Mouse (Mus musculus) macrophage (primary cell): Measurements from ENCODE around the gene Nav1. TPM values are rescaled to one million over a fixed set of nuclear protein-coding genes. Genes with fewer than 3 reads are reported as not detected.

Experiments used
- H3K27ac ChIP-seq: fragments of 350-480 bp; formaldehyde crosslinking; 2 replicates; pipeline ENCODE4 v1.9.0; 2021
- H3K36me3 ChIP-seq: fragments of 350-480 bp; formaldehyde crosslinking; 2 replicates; pipeline ENCODE4 v1.9.0; 2021; ENCODE audit errors: inconsistent target
- H3K4me3 ChIP-seq: fragments of 350-480 bp; formaldehyde crosslinking; 2 replicates; pipeline ENCODE4 v1.9.0; 2021; ENCODE audit errors: inconsistent target
- H3K79me2 ChIP-seq: fragments of 350-480 bp; formaldehyde crosslinking; 2 replicates; pipeline ENCODE4 v1.9.0; 2021; ENCODE audit errors: inconsistent target
- WGBS: methylation state at CpG from one replicate; pipeline ENCODE4 v1.1.7; 2026; ENCODE audit warnings: inconsistent platforms; ENCODE audit not compliant: missing documents; 5-methylcytosine and 5-hydroxymethylcytosine counted together
- polyA plus RNA-seq: library from polyadenylated mRNA; stranded (reverse); fragments of 250-400 nt; gene quantifications from 3 replicates; pipeline ENCODE4 v1.2.4, GENCODE M21; 2018; ENCODE audit warnings: inconsistent platforms

Gene Nav1
- polyA plus RNA-seq, 1 experiment from 2014 or later = 24.1 TPM

DNA sequence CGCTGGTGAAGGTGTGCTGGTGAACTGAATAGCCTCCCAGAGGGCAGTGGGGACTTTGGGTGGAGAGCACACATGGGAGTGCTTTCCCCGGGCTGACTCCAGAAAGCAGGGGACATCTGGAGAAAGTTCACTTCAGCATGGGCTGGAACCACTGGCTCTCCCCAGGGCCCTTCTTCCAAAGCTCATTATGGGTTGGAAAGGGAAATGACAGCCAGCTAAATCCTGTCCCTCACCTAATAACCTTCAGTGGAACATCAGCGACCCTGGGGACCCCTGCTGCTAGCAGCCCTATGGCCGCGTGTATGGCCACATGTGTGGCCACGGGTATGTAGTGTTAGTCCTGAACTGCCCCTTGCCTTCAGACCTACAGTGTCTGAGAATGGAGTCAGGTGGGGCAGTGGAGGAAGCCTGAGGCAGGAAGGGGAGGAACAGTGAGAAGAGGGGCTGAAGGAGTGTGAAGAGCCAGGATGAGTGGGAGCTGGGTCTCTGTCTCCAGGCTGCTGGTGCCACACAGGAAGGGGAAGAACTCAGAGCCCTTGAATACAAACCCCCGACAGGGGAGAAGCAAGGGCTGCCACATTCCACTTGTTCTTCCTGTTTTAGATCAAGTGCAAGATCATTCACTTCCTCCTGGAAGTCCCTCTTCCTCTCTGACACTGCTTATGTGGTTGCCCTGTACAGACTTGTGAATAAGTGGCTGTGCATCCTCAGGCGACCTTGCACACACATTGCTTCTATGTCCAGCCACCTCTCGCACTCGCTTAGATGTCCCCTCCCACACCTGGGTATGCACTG lies 90.4 kb downstream of the Nav1 start:
- peak overlapping the region; percentile 91 for H3K27ac ChIP-seq
- 30% methylated on average over 10 of the region's 10 CpGs for WGBS
- no peaks in the 10 kb centered on the region for H3K36me3 ChIP-seq
- no peak overlapping the region for H3K4me3 ChIP-seq
- peaks cover 15% of the 10 kb centered on the region; the same call in 1 of the 2 replicates for H3K79me2 ChIP-seq

- H3K27ac ChIP-seq = peak overlapping the region; percentile 91
- H3K79me2 ChIP-seq = peaks cover 15% of the 10 kb centered on the region; the same call in 1 of the 2 replicates
- H3K36me3 ChIP-seq = no peaks in the 10 kb centered on the region
- no peak overlapping the region for H3K4me3 ChIP-seq
- 92% methylated on average over 12 of the region's 12 CpGs for WGBS
Observed at GRCm38 (mm10) chr1:135515633-135516238, 91.4 kb downstream of the Nav1 start.

DNA sequence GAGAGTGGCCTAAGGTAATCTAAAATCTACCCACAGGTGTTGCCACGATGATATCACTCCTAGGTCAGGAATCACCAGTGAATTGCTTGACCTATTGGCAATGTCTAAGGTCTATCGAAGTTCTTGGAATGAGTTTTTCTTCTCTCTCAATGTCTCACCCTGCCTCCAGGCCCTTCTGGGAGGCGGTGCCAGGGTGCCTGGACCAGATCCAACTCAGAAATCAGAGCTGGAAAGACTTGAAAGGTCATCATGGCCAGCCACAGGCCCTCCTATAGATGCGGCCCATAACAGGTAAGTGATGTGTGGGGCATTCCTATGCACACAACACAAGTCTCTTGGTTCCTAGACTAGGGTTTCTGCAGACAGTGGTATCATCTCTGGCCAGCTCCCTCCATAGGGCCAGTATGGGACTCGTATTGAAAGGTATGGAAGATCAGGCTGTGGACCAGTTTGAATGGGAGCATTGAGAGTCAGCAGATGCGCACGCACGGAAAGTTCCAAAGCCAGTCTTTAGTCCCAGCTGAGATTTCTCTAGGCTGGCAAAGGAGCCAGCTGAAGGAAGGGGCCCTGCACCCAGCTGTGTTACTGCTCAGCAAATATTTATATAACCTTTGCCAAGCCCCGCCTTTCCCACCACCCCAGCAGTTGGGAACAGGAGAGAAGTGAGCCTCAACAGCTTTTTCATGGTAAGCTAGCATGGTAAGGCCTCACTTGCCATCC lies 92.0 kb downstream of the Nav1 start:
- Histone ChIP-seq H3K4me3 (no peak overlapping the region), H3K36me3 (no peaks in the 10 kb centered on the region), H3K27ac (no peak overlapping the region), H3K79me2 (peaks cover 15% of the 10 kb centered on the region; the same call in 1 of the 2 replicates)
- 94% methylated on average over 9 of the region's 9 CpGs for WGBS

GRCm38 (mm10) chr1:135514046-135514445 lies 93.0 kb downstream of the Nav1 start:
- Histone ChIP-seq H3K79me2 (peaks cover 15% of the 10 kb centered on the region; the same call in 1 of the 2 replicates), H3K36me3 (no peaks in the 10 kb centered on the region), H3K4me3 (no peak overlapping the region), H3K27ac (no peak overlapping the region)
- 98% methylated on average over 4 of the region's 4 CpGs for WGBS

DNA sequence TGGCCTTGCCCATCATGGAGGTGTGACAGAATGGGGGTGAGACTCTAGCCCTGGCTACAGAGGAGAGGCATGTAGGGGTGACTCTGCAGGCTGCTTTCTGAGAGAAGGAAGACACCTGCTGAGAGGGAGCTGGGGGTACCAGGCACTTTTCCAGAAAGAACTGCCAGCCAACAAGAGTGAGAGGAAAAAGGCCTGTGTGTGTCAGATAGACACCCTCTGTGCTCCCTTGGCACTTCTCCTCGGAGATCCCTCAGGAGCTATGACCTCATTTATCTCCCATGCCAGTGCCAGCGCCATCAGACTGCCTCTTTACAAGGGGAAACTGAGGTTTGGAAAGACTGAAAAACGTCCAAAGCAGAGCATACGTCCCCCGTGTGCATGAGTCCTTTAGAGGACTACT lies 93.6 kb downstream of the Nav1 start:
- H3K36me3 ChIP-seq = no peaks in the 10 kb centered on the region
- no peak overlapping the region for H3K4me3 ChIP-seq
- no peak overlapping the region for H3K27ac ChIP-seq
- H3K79me2 ChIP-seq = peaks cover 10% of the 10 kb centered on the region; the same call in 1 of the 2 replicates
- 72% methylated on average over 5 of the region's 5 CpGs for WGBS

- no peak overlapping the region for H3K27ac ChIP-seq
- WGBS = 22% methylated on average over 30 of the region's 30 CpGs
- H3K4me3 ChIP-seq = no peak overlapping the region
- H3K79me2 ChIP-seq = peaks cover 3% of the 10 kb centered on the region; the same call in 1 of the 2 replicates
- no peaks in the 10 kb centered on the region for H3K36me3 ChIP-seq
Observed at GRCm38 (mm10) chr1:135510346-135510977, 96.6 kb downstream of the Nav1 start.

GRCm38 (mm10) chr1:135509145-135510084 lies 97.7 kb downstream of the Nav1 start:
- Histone ChIP-seq H3K4me3 (no peak overlapping the region), H3K79me2 (no peaks in the 10 kb centered on the region)

DNA sequence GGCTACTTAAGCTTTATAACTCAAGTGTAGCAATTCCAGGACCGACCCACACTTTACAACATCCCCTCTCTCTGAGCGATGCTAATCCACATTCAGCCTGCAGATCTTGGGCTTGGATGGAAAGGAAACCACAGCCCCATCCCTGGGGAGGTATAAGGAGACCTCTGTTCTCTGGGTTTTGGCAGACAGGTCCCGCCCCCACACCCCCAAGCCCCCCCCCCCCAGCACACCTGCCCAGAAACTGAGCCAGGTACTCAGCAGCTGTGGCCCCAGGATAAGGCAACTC lies 98.8 kb downstream of the Nav1 start:
- Histone ChIP-seq H3K79me2 (no peaks in the 10 kb centered on the region), H3K36me3 (no peaks in the 10 kb centered on the region), H3K4me3 (no peak overlapping the region), H3K27ac (no peak overlapping the region)
- 88% methylated on average over 2 of the region's 3 CpGs for WGBS

More at GRCm38 (mm10) chr1:135509145-135510084, 97.7 kb downstream of the Nav1 start:
- H3K36me3 ChIP-seq = no peaks in the 10 kb centered on the region
- WGBS = 56% methylated on average over 16 of the region's 16 CpGs
- H3K27ac ChIP-seq = no peak overlapping the region

- H3K4me3 ChIP-seq = no peak overlapping the region
- no peak overlapping the region for H3K27ac ChIP-seq
- no peaks in the 10 kb centered on the region for H3K79me2 ChIP-seq
- 74% methylated on average over 14 of the region's 14 CpGs for WGBS
- H3K36me3 ChIP-seq = no peaks in the 10 kb centered on the region
Observed at GRCm38 (mm10) chr1:135507572-135508348, 99.3 kb downstream of the Nav1 start.

- 91% methylated on average over 7 of the region's 7 CpGs for WGBS
- Histone ChIP-seq H3K4me3 (no peak overlapping the region), H3K27ac (no peak overlapping the region), H3K79me2 (no peaks in the 10 kb centered on the region), H3K36me3 (no peaks in the 10 kb centered on the region)
Observed at GRCm38 (mm10) chr1:135505499-135505898, 101.6 kb downstream of the Nav1 start.

DNA sequence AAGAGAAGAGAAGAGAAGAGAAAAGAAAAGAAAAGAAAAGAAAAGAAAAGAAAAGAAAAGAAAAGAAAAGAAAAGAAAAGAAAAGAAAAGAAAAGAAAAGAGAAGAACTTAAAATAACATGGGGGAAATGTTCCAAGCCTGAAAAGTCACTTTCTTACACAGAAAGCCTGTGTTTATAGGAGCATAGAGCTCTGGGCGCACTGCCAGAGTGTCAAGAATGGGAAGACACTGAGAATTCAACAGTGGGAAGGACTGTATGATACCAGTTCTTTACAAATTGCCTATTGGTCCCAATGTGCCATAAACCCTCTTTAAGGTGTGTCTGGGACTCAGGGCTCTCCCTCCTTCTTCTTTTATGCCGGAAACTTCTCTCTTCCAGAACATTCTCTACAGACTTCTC lies 103.7 kb downstream of the Nav1 start:
- no peaks in the 10 kb centered on the region for H3K36me3 ChIP-seq
- H3K79me2 ChIP-seq = no peaks in the 10 kb centered on the region
- no peak overlapping the region for H3K4me3 ChIP-seq
- no peak overlapping the region for H3K27ac ChIP-seq
- 91% methylated on average over 2 of the region's 2 CpGs for WGBS

- WGBS = 92% methylated on average over 9 of the region's 9 CpGs
- H3K4me3 ChIP-seq = no peak overlapping the region
- H3K36me3 ChIP-seq = no peaks in the 10 kb centered on the region
- H3K79me2 ChIP-seq = no peaks in the 10 kb centered on the region
- H3K27ac ChIP-seq = no peak overlapping the region
Observed at GRCm38 (mm10) chr1:135502750-135503149, 104.3 kb downstream of the Nav1 start.

DNA sequence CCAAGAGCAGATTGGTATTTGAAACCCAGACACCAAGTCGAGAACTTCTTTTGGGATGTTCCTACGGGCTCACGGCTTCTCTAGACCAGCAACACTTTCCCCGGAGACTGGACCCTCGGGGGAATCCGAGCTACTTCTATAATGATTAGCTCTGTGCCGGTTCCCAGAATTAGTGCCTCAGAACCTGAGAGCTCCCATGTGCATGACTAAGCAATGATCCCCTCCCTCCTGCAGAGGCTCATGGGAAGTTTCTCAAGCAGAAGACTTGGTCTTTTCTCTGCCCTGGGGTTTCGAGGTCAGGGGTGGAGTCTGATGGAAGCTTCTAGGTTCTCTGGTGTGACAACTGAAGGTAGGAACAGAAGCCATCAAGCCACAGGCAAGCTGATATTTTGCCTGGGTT lies 105.0 kb downstream of the Nav1 start:
- H3K36me3 ChIP-seq = no peaks in the 10 kb centered on the region
- WGBS = 89% methylated on average over 8 of the region's 8 CpGs
- H3K79me2 ChIP-seq = no peaks in the 10 kb centered on the region
- H3K27ac ChIP-seq = no peak overlapping the region
- H3K4me3 ChIP-seq = no peak overlapping the region
